Mouse (Mus musculus): ENCODE measurements around the gene Sec23b. TPM values are rescaled to one million over a fixed set of nuclear protein-coding genes. Genes with fewer than 3 reads are reported as not detected.

Gene Sec23b
- total RNA-seq, 2 experiments from 2014 or later, result 67.0 to 81.9 TPM

- DNase-seq (ENCODE audit: low spot score in 2 of 2), result peak; percentile 85 to 89
Measured at GRCm38 (mm10) chr2:144599831-144600687, 44.0 kb downstream of the Sec23b start, which contains the start of gene Dtd1. TSS of gene Dtd1 (plus strand) at chr2:144599897.

- no peak for DNase-seq (ENCODE audit: low spot score in 2 of 2)
Measured at GRCm38 (mm10) chr2:144601576-144601975, 45.5 kb downstream of the Sec23b start.

DNA sequence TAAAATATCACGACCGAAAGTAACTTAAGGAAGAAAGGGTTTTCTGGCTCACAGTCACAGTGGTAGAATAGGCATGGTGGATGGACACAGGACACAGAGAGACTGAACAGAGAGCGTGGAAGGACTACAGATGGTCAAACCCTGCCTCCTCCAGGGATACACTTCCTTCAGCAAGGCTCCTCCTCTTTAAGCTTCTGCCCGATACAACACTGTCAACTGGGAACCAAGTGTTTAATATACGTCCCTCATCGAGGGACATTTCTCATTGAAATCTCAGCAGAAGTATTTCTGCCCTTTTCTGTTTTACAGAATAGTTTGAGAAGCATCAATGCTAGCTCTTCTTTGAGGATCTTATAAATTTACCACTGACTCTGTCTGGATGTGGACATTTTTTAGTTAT lies 57.9 kb downstream of the Sec23b start:
- DNase-seq (ENCODE audit: low spot score in 2 of 2), result no peak

DNA sequence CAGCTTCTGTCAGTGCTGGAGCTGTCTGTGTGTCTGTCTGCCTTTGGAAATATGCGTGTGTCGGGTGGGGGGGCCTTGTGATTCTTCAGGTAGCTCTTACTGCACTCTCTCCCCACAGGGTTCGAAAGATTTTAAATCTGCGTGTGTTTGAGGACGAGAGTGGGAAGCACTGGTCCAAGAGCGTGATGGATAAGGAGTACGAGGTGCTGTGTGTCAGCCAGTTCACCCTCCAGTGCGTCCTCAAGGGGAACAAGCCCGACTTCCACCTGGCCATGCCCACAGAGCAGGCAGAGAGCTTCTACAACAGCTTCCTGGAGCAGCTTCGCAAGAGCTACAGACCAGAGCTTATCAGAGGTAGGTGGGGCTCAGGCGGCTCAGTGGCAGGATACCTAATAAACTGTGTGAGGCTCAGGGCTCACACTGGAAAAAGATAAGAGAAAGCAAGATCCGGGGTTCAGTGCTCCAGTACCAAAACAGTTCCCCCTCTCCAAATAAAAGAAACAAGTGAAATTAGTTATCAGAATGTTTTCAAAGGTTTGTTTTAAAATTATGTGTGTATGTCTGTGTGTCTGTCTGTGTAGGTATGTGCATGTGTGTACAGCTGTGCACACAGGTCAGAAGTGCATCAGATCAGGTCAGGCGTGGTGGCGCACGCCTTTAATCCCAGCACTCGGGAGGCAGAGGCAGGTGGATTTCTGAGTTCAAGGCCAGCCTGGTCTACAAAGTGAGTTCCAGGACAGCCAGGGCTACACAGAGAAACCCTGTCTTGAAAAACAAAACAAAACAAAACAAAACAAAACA lies 61.2 kb downstream of the Sec23b start:
- no peak for DNase-seq (ENCODE audit: low spot score in 2 of 2)

- no peak for DNase-seq (ENCODE audit: low spot score in 2 of 2)
Measured at GRCm38 (mm10) chr2:144621491-144621890, 65.5 kb downstream of the Sec23b start.

GRCm38 (mm10) chr2:144633551-144633950 lies 77.5 kb downstream of the Sec23b start:
- DNase-seq (ENCODE audit: low spot score in 2 of 2), result no peak

GRCm38 (mm10) chr2:144634231-144634630 lies 78.2 kb downstream of the Sec23b start:
- no peak for DNase-seq (ENCODE audit: low spot score in 2 of 2)

GRCm38 (mm10) chr2:144634729-144635128 lies 78.7 kb downstream of the Sec23b start:
- DNase-seq (ENCODE audit: low spot score in 2 of 2), result no peak

GRCm38 (mm10) chr2:144635644-144636320 lies 79.8 kb downstream of the Sec23b start:
- DNase-seq (ENCODE audit: low spot score in 2 of 2), result peak; percentile 57 to 69

DNA sequence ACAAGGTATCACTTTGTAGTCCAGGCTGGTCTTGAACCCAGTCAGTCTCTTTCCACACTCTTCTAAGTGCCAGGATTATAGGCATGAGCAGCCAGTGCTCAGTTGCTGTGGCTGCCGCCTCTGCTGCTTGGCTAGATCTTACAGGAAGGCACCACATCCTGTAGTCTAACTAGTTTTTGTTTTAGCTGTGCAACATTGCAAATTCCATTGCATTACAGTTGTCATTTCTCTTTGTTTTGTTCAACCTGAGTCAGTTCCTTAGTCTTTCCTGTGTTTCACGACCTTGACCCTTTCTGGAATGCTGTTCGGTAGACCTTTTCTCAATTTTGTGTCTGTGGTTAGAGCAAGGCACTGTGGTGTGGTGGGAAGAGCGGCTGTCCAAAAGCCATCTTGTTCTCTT lies 81.2 kb downstream of the Sec23b start:
- DNase-seq (ENCODE audit: low spot score in 2 of 2), result no peak

DNA sequence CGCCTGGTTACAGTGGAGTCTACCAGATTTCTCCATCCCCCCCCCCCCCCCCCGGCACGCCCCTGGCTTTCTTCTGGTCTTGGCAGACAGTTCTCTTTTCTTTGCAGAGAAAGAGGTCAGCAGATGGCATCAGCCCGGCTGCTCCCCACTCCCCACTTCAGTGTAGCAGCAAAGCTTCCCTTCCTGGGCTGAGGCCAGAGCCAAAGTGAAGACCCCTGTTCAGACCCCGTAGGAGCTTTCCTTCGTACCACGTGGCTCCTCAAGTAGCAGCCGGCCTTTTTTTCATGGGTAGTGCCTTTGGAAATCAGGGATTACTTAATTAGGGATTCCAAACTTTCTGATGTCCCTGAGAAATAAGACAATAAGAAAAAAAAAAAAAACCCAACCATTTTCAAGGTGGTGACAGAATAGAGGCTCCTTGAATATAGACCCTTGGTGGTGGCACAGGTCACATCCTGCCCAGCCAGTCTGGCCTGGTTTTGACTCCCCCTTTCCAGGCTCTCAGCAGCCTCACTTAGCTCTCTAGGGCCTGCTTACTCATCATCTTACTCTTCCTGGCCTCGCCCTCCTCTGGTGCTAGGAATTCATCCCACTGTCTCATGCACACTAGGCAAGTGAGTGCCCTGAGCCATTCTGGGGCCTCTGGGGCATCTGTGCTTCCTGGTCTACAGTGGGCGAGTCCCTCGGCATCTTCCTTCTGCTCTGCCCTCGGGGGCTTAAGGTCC lies 81.8 kb downstream of the Sec23b start:
- no peak for DNase-seq (ENCODE audit: low spot score in 2 of 2)

- DNase-seq (ENCODE audit: low spot score in 2 of 2), result peak in 1 of 2 experiments; percentile 45
Measured at GRCm38 (mm10) chr2:144638719-144639118, 82.7 kb downstream of the Sec23b start.

DNA sequence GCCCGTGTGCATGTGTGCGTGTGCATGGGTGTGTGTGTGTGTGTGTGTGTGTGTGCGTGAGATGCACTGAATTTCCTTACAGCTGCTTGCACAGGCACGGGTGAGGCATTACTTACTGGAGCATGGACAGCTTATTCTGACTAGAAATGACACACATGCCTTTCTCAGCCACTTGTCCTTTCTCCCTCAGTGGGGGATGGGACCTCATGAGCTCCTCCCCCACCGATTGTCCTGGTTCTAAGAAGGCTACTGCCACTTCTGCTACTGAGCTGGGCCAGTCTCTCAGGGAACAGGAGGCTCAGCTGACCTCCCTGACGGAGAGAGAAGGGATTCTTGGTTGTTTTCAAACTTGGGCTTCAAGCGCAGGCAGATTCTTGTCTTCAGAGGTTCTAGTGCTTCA lies 84.1 kb downstream of the Sec23b start:
- no peak for DNase-seq (ENCODE audit: low spot score in 2 of 2)

Small RNA genes lying within 50 kb of the gene (microRNA-seq; reads per million reads assigned to microRNA genes)
- gene Gm24823 (ENCODE audit: borderline number of aligned reads in 2 of 2), result 0 reads per million in 2 experiments

Other genes starting within 250 kb of the Sec23b start
- not detected for gene Ovol2, start 224.1 kb upstream of the Sec23b start, total RNA-seq (2021)
- gene Kat14, start 187.2 kb upstream of the Sec23b start, total RNA-seq (2021), result 10 to 100 TPM; 21.9 to 23.1 TPM
- 1 to 10 TPM; 5.2 to 8.5 TPM for gene Pet117, start 187.2 kb upstream of the Sec23b start, total RNA-seq (2021)
- gene Dzank1, start 28.8 kb upstream of the Sec23b start, total RNA-seq (2021), result 1 to 10 TPM; 5.2 to 6.2 TPM
- gene Polr3f, start 28.5 kb upstream of the Sec23b start, total RNA-seq (2021), result 10 to 100 TPM; 17.2 to 19.0 TPM
- gene Rbbp9, start 5.4 kb upstream of the Sec23b start, total RNA-seq (2021), result 10 to 100 TPM; 24.6 to 25.0 TPM
- gene Smim26, start 37.8 kb downstream of the Sec23b start, total RNA-seq (2021), result 10 to 100 TPM; 54.7 to 56.1 TPM
- gene Dtd1, start 43.7 kb downstream of the Sec23b start, total RNA-seq (2021), result 10 to 100 TPM; 17.4 to 18.1 TPM

All from adrenal gland, adult 18-20 months (tissue).